Mouse (Mus musculus): ENCODE results near the gene Ehhadh.

DNA sequence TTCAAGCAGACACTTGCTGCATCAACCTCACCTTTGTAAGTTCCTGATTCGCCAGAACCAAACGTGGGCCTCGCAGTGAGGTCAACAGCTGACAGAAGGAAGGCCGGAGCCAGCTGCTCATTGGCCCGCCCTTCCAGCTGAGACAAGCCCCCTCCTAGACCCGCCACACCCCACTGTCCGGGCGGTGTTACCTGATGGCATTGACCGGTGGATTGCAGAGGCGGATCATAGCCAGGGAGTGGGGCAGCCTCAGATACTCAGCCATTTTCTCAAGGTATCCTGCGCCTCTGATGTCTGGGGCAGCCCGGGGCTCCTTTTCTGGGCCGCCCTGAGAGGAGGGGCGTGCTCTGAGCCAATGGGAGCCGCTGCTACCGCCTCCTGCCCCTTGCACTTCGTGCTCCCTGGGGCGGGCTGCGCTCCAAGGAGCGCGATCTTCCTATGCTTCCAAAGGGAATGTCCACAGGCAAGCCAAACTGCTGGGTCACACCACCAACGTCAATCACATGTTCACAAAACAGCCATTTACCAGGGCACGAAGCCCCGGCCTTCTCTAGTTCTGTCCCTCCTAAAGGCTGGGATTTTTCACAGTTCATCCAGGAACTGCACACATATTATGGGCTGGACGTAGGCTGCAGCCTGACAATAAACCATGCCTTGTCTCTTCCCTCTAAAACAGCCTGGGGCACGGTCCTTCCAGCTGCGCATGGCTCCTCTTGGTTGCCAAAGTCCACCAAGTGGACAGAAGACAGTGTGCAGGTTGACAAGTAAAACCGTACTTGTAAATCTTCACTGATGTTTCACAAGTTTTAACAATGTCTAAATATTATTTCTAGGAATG, at the start of gene Ehhadh:
- TF ChIP-seq CTCF (IDR thresholded peaks at IDR 0.05; ENCODE audit: borderline replicate concordance, insufficient read depth, low read depth, low read length) (no peak), POLR2A (IDR thresholded peaks at IDR 0.05; ENCODE audit: borderline replicate concordance, insufficient read depth, low read length) (peak; percentile 36; the same call in 1 of the 2 replicates)
